Comparison of ENCODE assay signal across 8 mouse cellular contexts in the genomic region with DNA sequence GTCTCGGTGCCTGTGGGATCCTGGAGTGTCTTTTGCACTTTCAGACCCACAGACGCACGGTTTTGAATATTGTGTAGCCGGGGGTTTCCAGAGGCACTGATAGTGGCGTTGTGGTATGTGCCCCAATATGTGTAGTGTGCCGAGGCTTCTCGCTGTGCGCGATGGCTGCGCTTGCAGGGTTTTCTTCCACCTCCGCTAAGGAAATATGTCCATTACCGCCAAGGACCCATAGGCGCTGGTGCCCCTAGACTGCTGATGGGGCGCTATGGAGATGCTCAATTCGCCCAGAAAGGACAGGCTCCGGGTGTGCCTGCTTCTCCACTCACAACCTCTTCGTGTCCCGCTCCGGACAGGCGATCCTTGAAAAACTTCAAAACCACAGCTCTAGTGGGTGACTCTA. TPM values are rescaled to one million over a fixed set of nuclear protein-coding genes. Genes with fewer than 3 reads are reported as not detected.
DNase-seq lines count a peak whose midpoint lies in the region; ATAC-seq lines count a peak whose summit lies in the region.

No protein-coding gene starts in this region.

- peak overlapping the region; percentile 77 for H3K9ac ChIP-seq in embryonic facial prominence, embryonic 11.5 days (replicated peaks; ENCODE audit: low read length)
- peak overlapping the region; percentile 81 for H3K9ac ChIP-seq in hindbrain, embryonic 14.5 days

- no peaks in the 10 kb centered on the region; the same call in 1 of the 2 replicates for H3K4me1 ChIP-seq in embryonic facial prominence, embryonic 11.5 days (ENCODE audit: control insufficient read depth, insufficient read depth, low read length)
- 0 out of 2 replicates have a peak, but pooled peaks cover 3% of the 10 kb centered on the region for H3K4me1 ChIP-seq in hindbrain, embryonic 14.5 days (replicated peaks; ENCODE audit: control insufficient read depth, insufficient read depth, low read length)

- peaks cover 2% of the 10 kb centered on the region; the same call in 1 of the 2 replicates for H3K27me3 ChIP-seq in embryonic facial prominence, embryonic 11.5 days (ENCODE audit: control insufficient read depth, insufficient read depth, low read length)
- no peaks in the 10 kb centered on the region for H3K27me3 ChIP-seq in hindbrain, embryonic 14.5 days (ENCODE audit: control insufficient read depth, insufficient read depth, low read length)

- H3K36me3 ChIP-seq in embryonic facial prominence, embryonic 11.5 days (replicated peaks; ENCODE audit: control insufficient read depth, insufficient read depth, low read depth, low read length): no peaks in the 10 kb centered on the region
- no peaks in the 10 kb centered on the region for H3K36me3 ChIP-seq in hindbrain, embryonic 14.5 days (replicated peaks; ENCODE audit: control insufficient read depth, insufficient read depth)

- H3K4me3 ChIP-seq in embryonic facial prominence, embryonic 11.5 days (ENCODE audit: low read depth, low read length): peak overlapping the region; percentile 74
- peak overlapping the region; percentile 67 for H3K4me3 ChIP-seq in hindbrain, embryonic 14.5 days (replicated peaks; ENCODE audit: low read length)

- ATAC-seq in embryonic facial prominence, embryonic 11.5 days (replicated peaks; ENCODE audit: insufficient number of reproducible peaks, low FRiP score, low TSS enrichment, low read depth): no peak
- ATAC-seq in hindbrain, embryonic 14.5 days (ENCODE audit: low FRiP score): no peak

- DNase-seq in testis, postnatal 10 days (ENCODE audit: low spot score): peak; percentile 39
- no peak for DNase-seq in testis, postnatal 14 days (ENCODE audit: low spot score)
- DNase-seq in embryonic facial prominence, embryonic 11.5 days (ENCODE audit: low spot score): peak; percentile 48
- DNase-seq in hindbrain, embryonic 14.5 days (ENCODE audit: low spot score): no peak
- peak; percentile 64 to 65 for DNase-seq in left cerebral cortex, postnatal 36 days (ENCODE audit: low spot score in 2 of 2)
- DNase-seq in neural tube, embryonic 10.5 days (ENCODE audit: extremely low spot score, low spot score): peak; percentile 55
- DNase-seq in thymus, postnatal 10 days (ENCODE audit: low spot score in 2 of 2): no peak
- no peak for DNase-seq in thymus, postnatal 36 days

- H3K27ac ChIP-seq in embryonic facial prominence, embryonic 11.5 days (replicated peaks; ENCODE audit: low read depth, low read length): peak overlapping the region; percentile 74; the same call in 1 of the 2 replicates
- H3K27ac ChIP-seq in hindbrain, embryonic 14.5 days: peak overlapping the region; percentile 92

- WGBS in embryonic facial prominence, embryonic 11.5 days: under 1% methylated on average over 20 of the region's 20 CpGs
- WGBS in hindbrain, embryonic 14.5 days: under 1% methylated on average over 20 of the region's 20 CpGs

- H3K9me3 ChIP-seq in embryonic facial prominence, embryonic 11.5 days (replicated peaks; ENCODE audit: control insufficient read depth, low read length): no peaks in the 10 kb centered on the region
- H3K9me3 ChIP-seq in hindbrain, embryonic 14.5 days (ENCODE audit: control insufficient read depth, low read length): no peaks in the 10 kb centered on the region

- peak overlapping the region; percentile 96 for H3K4me2 ChIP-seq in embryonic facial prominence, embryonic 11.5 days (ENCODE audit: low read depth, low read length)
- H3K4me2 ChIP-seq in hindbrain, embryonic 14.5 days (replicated peaks): peak overlapping the region; percentile 61

- intact Hi-C loops in left cerebral cortex, postnatal 36 days (cut with DNase I): no loop called here

RNA-seq across cellular contexts. Expression of gene Unc5c, which starts 1.0 kb away (rescaled TPM):
- polyA plus RNA-seq in embryonic facial prominence, embryonic 11.5 days (2014; fragmentation: Nextera tagmentation; extraction: Ambion mirVana): 10.0 and 10.2 TPM in 2 replicates
- 19.4 and 24.4 TPM in 2 replicates for polyA plus RNA-seq in hindbrain, embryonic 14.5 days (2014; fragmentation: Nextera tagmentation; extraction: Ambion mirVana)
- total RNA-seq in left cerebral cortex, postnatal 36 days (2021): 10 to 100 TPM; 27.3 to 38.5 TPM

Comparison
In these comparisons a context has a peak if more than half of its experiments do, and no peak if none do; other contexts are left out.
1. DNase-seq: peak in testis, postnatal 10 days (single experiment), embryonic facial prominence, embryonic 11.5 days (single experiment), left cerebral cortex, postnatal 36 days (2 of 2) and neural tube, embryonic 10.5 days (single experiment); none in testis, postnatal 14 days (single experiment), hindbrain, embryonic 14.5 days (single experiment), thymus, postnatal 10 days (0 of 2) and thymus, postnatal 36 days (0 of 2).